Mouse (Mus musculus) neural tube, embryonic 13.5 days (tissue): ENCODE data around the gene Cxcl12. TPM values are rescaled to one million over a fixed set of nuclear protein-coding genes. Genes with fewer than 3 reads are reported as not detected.

Experiments used
- ATAC-seq: fragments of 200-750 bp; cut with Nextera tagmentation; 2 replicates; pipeline ENCODE4 v1.8.0; 2017; ENCODE audit warnings: low read depth, mild to moderate bottlenecking, moderate TSS enrichment, moderate library complexity
- H3K27ac ChIP-seq: fragments of 300-500 bp; sonication (generic); replicated peaks from 2 replicates; pipeline ENCODE4 v1.5.1; 2015; ENCODE audit warnings: moderate library complexity, mild to moderate bottlenecking, inconsistent platforms
- H3K27me3 ChIP-seq: fragments of 300-500 bp; sonication (generic); 2 replicates; pipeline ENCODE4 v1.6.1; 2015; ENCODE audit warnings: mild to moderate bottlenecking, inconsistent platforms
- H3K36me3 ChIP-seq: fragments of 300-500 bp; sonication (generic); 2 replicates; pipeline ENCODE4 v1.6.1; 2015; ENCODE audit warnings: mild to moderate bottlenecking, inconsistent platforms
- H3K4me1 ChIP-seq: fragments of 300-500 bp; sonication (generic); replicated peaks from 2 replicates; pipeline ENCODE4 v1.6.1; 2015; ENCODE audit warnings: inconsistent platforms
- H3K4me2 ChIP-seq: fragments of 300-500 bp; sonication (generic); 2 replicates; pipeline ENCODE4 v1.6.1; 2015; ENCODE audit warnings: inconsistent platforms, mild to moderate bottlenecking, moderate library complexity
- H3K4me3 ChIP-seq: fragments of 300-500 bp; sonication (generic); 2 replicates; pipeline ENCODE4 v1.5.1; 2015; ENCODE audit warnings: mild to moderate bottlenecking, inconsistent platforms
- H3K9ac ChIP-seq: fragments of 300-500 bp; sonication (generic); 2 replicates; pipeline ENCODE4 v1.6.1; 2015; ENCODE audit warnings: moderate library complexity, mild to moderate bottlenecking, inconsistent platforms
- H3K9me3 ChIP-seq: fragments of 300-500 bp; sonication (generic); 2 replicates; pipeline ENCODE4 v1.6.1; 2016; ENCODE audit warnings: inconsistent platforms
- WGBS: fragments of 180-500 bp; shearing (Covaris S2); methylation state at CpG from one replicate; pipeline ENCODE4 v1.1.7; 2015; 5-methylcytosine and 5-hydroxymethylcytosine counted together
- polyA plus RNA-seq: library from polyadenylated mRNA; unstranded; fragments of >200 nt; fragmentation: Nextera tagmentation; extraction: Ambion mirVana; gene quantifications from 2 replicates; pipeline ENCODE4 v1.2.1, GENCODE M21; 2015

Gene Cxcl12
- polyA plus RNA-seq, result 54.5 and 64.0 TPM in 2 replicates

DNA sequence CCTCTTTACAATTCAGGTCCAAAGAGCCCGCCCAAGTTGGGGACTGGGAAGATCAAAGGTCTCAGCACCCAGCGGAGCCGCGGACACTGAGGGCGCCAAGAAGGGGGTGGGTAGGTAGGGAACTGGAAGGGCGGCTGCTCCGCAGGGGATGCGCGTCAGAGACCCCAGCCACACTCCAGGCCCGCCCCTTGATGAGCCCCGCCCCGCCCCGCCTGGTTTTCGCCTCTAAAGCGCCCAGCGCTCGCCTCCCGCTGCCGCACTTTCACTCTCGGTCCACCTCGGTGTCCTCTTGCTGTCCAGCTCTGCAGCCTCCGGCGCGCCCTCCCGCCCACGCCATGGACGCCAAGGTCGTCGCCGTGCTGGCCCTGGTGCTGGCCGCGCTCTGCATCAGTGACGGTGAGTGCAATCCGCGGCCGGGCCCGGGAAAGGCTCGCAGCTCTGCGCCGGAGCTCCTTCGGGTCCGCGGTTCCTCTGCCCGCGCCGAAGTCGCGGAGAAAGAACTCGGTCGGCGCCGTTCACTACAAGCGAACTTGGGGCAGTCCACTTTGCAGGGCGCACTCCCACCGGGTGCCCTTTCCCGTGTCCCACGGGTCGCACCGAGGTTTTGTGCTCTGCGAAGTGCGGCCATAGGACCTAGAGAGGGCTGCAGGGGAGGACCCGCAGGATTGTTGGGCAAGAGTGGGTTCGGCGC, at the start of gene Cxcl12:
Cxcl12 (plus strand) TSS at position 215 of the 691 bp plus-strand sequence.
- ATAC-seq, result peak; percentile 52
- Histone ChIP-seq H3K36me3 (no peaks in the 10 kb centered on the region), H3K27me3 (peaks cover 86% of the 10 kb centered on the region), H3K27ac (no peak within 1 kb of the TSS), H3K4me1 (peaks cover 28% of the 10 kb centered on the region), H3K4me2 (peak within 1 kb of the TSS; percentile 88), H3K9me3 (no peaks in the 10 kb centered on the region), H3K9ac (peak within 1 kb of the TSS; percentile 70), H3K4me3 (peak within 1 kb of the TSS; percentile 53)
- under 1% methylated on average over 57 of the region's 64 CpGs for WGBS

DNA sequence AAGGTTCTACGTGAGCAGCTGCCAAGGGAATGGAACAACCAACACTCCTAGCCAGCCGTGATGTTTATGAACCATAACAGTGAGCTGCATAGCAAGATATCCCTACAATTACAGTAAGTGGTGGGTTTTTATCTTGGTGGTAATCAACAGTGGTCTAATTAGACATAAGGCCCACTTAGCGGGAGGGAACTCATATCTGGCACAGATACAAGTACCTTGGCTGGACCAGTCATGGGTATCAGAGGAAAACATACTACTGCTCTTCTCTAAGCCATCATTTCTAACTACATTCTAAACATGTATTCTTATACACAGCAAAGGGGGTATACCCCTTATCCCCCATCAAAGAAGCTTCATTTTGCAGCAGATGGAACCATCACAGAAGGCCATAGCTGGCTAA, 46.3 kb upstream of the Cxcl12 start:
- Histone ChIP-seq H3K27ac (no peak overlapping the region), H3K36me3 (no peaks in the 10 kb centered on the region), H3K9me3 (no peaks in the 10 kb centered on the region), H3K4me3 (no peak overlapping the region), H3K4me2 (no peak overlapping the region), H3K27me3 (no peaks in the 10 kb centered on the region), H3K4me1 (no peaks in the 10 kb centered on the region), H3K9ac (no peak overlapping the region)
- no peak for ATAC-seq
- 83% methylated on average over 3 of the region's 3 CpGs for WGBS

DNA sequence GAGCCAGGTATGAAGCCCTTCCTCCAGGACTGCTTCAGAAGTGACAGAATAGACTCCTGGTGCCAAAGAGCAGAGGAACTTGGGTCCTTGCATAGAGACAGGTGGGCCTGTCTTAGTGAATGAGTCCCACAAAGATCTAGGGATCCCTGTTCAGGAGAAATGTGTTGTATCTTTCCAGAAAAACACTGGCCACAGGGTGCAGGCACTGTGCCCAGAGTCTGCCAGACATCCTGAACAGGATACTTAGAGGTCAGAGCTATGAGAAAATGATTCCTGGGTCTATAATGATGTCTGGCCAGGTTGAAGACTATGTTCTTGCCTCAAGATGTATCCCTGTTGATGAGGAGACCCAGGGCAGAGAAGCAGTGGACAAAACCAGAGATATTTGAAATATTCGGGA, 42.0 kb upstream of the Cxcl12 start:
- Histone ChIP-seq H3K4me3 (no peak overlapping the region), H3K9ac (no peak overlapping the region), H3K9me3 (no peaks in the 10 kb centered on the region), H3K4me2 (no peak overlapping the region), H3K36me3 (no peaks in the 10 kb centered on the region), H3K4me1 (peaks cover 23% of the 10 kb centered on the region), H3K27ac (no peak overlapping the region), H3K27me3 (no peaks in the 10 kb centered on the region)
- no peak for ATAC-seq
- WGBS, result 91% methylated on average over 1 of the region's 1 CpGs

DNA sequence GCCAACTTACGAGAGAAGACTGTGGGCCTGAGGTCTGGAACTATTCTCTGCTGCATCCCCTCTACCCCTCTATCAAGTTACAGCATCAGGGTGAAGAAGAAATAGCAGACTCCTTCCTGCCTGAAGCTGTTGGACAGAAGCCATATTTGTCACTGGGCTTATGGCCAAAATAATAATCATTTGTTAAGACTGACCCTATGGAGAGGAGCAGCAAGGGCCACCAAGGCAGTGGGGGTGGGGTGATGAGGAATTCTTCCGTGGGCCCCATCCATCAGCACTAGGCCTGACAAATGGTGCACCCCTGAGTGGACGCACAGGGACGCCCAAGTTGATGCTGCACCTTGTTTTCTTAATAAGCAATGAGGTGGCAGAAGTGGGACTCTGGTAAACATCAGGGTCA, 38.9 kb upstream of the Cxcl12 start:
- ATAC-seq, result no peak
- H3K27me3 ChIP-seq, result no peaks in the 10 kb centered on the region
- no peaks in the 10 kb centered on the region for H3K36me3 ChIP-seq
- H3K9me3 ChIP-seq, result no peaks in the 10 kb centered on the region
- no peak overlapping the region for H3K27ac ChIP-seq
- WGBS, result 63% methylated on average over 4 of the region's 4 CpGs
- no peak overlapping the region for H3K4me2 ChIP-seq
- H3K4me3 ChIP-seq, result no peak overlapping the region
- H3K4me1 ChIP-seq, result peaks cover 30% of the 10 kb centered on the region
- no peak overlapping the region for H3K9ac ChIP-seq

DNA sequence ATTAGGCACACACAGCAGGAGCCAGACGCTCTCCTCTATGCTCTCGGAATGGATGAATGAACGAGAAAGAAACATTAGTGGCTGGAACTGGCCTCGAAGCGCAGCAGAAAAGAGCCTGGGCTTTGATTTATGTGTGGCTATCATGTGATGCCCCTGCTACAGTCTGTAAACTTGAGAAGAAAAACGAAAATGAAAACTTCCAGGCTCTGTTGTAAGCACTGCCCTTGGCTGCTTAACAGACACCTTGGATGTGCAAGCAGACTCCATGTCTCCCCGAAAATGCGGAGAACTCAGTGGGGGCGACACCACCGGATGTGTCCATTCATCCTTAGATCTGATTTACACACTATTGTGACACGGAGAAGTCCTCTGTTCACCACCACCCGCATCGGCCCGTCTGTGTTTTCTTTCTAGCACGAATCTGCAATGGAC, 37.6 kb upstream of the Cxcl12 start:
- Histone ChIP-seq H3K9ac (peak overlapping the region; percentile 44), H3K27ac (peak overlapping the region; percentile 20; the same call in 1 of the 2 replicates), H3K36me3 (no peaks in the 10 kb centered on the region), H3K27me3 (no peaks in the 10 kb centered on the region), H3K9me3 (no peaks in the 10 kb centered on the region), H3K4me3 (peak overlapping the region; percentile 23), H3K4me1 (peaks cover 30% of the 10 kb centered on the region), H3K4me2 (peak overlapping the region; percentile 50)
- 0 out of 2 replicates have a peak, but pooled peaks have one; percentile 23 for ATAC-seq
- 13% methylated on average over 15 of the region's 15 CpGs for WGBS

DNA sequence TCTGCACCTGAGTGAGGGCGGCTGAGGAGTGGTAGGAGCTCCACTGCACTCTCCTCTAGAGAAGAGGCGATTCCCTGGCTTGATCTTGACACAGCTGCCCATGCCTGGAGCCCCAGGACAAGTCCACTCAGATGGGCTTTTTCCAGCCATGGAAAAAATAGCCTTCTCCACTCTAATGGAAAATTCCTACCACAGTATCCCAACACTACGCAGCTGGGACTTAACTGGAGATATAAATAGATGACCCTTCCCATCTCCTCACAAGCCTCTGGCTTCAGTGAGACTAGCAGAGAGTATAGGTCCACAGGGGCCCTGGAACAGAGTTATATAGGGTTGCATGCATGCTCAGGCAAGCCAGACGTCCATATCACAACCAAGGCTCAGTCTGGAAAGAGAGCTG, 33.8 kb upstream of the Cxcl12 start:
- Histone ChIP-seq H3K36me3 (no peaks in the 10 kb centered on the region), H3K4me3 (no peak overlapping the region), H3K4me1 (peaks cover 24% of the 10 kb centered on the region), H3K4me2 (no peak overlapping the region), H3K9ac (no peak overlapping the region), H3K27me3 (no peaks in the 10 kb centered on the region), H3K9me3 (no peaks in the 10 kb centered on the region), H3K27ac (no peak overlapping the region)
- 83% methylated on average over 4 of the region's 4 CpGs for WGBS
- ATAC-seq, result no peak

DNA sequence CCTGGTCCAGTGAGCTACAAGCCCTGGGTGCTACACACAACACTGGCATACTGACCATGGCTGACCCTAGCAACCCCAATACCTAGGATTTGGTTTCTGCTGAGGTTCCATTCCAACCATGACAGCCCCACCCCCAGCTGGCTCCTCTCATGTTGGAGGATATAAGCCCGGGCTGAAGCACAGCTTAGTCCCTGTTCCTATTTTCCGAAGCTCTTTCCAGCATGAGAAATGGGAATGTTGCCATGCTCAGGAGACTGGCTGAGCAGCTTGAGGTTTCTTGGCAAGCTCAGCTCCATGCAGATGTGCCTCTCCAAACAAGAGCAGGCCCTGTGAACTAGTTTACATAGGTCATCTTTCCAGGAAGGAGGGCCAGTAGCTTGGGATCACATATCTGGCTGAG, 30.6 kb upstream of the Cxcl12 start:
- 84% methylated on average over 2 of the region's 2 CpGs for WGBS
- no peak for ATAC-seq
- Histone ChIP-seq H3K4me1 (no peaks in the 10 kb centered on the region), H3K27ac (no peak overlapping the region), H3K4me3 (no peak overlapping the region), H3K36me3 (no peaks in the 10 kb centered on the region), H3K27me3 (no peaks in the 10 kb centered on the region), H3K9me3 (no peaks in the 10 kb centered on the region), H3K4me2 (no peak overlapping the region), H3K9ac (no peak overlapping the region)

DNA sequence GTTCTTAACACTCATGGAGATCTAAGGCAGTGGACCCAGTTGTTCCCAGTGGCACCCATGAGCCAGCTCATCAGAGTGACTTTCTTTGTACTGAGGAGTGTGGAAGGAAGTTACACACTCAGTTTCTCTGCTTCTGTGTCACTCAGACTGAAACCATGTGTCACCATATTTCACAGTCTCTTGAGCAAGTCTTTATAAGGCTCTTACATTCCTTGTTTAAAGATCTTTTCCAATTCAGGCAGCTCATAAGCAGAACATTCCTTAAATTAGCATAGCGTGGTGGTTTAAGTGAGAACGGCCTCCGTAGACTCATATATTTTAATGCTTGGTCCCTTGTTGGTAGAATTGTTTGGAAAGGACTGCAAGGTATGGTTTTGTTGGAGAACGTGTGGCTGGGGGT, 27.4 kb upstream of the Cxcl12 start:
- H3K27ac ChIP-seq, result no peak overlapping the region
- ATAC-seq, result no peak

DNA sequence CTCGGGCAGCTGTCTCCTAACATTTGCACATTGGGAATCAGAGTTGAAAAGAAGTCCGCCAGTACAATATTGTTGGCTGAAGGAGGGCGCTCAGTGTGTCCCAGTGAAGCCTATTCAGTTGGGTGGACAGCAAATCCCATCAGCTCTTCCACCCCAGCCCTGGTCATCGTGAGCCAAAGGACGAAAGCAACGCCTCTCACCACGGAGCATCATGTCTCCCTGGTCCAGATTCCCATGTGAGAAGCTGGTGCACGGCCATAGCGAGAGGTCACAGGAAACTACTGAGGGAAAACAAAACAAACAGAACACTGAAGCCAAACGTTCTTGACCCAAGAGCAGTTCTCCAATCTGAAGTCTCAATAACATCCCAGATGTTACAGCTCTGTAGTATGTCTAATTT, 21.4 kb upstream of the Cxcl12 start:
- no peak for ATAC-seq
- H3K9me3 ChIP-seq, result no peaks in the 10 kb centered on the region
- H3K4me3 ChIP-seq, result no peak overlapping the region
- no peaks in the 10 kb centered on the region for H3K4me1 ChIP-seq
- no peaks in the 10 kb centered on the region for H3K36me3 ChIP-seq
- no peaks in the 10 kb centered on the region for H3K27me3 ChIP-seq
- 85% methylated on average over 10 of the region's 10 CpGs for WGBS
- H3K9ac ChIP-seq, result no peak overlapping the region
- no peak overlapping the region for H3K4me2 ChIP-seq
- H3K27ac ChIP-seq, result no peak overlapping the region

More for the DNA sequence above, 27.4 kb upstream of the Cxcl12 start:
- no peak overlapping the region for H3K9ac ChIP-seq
- H3K4me2 ChIP-seq, result no peak overlapping the region
- H3K27me3 ChIP-seq, result no peaks in the 10 kb centered on the region
- no peak overlapping the region for H3K4me3 ChIP-seq
- WGBS, result 83% methylated on average over 4 of the region's 4 CpGs
- H3K36me3 ChIP-seq, result no peaks in the 10 kb centered on the region
- no peaks in the 10 kb centered on the region for H3K4me1 ChIP-seq
- no peaks in the 10 kb centered on the region for H3K9me3 ChIP-seq

DNA sequence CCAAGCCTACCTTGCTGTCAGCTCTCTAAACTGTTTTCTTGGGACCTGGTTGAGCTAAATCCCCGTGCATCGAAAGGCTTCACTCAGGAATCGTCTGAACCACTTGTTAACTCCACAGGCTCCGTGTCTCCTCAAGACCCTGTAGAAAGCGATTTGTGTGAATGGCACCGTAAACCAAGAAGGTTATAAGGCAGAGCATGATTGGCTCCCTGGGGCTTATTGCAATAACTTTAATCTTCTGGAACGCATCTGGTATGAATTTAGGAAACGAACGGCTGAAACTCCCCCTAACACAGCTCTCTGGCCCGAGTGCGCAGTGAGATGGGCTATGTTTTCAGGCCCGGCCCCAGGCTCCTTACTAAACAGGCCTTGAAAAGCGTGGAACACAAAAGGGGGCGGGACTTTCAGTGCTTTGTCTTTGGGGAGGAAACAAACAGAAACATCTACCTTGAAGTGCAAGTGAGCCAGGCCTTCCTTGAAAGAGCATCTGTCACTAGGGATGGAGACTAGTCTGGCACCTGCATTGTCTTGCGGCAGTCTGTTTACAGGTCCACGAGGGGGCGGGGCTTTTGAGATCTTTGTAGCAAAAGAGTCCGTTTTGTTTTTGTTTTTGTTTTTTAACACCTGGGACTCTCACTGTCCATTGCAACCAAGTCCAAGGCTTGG, 16.7 kb upstream of the Cxcl12 start:
- Histone ChIP-seq H3K27me3 (peaks cover 3% of the 10 kb centered on the region; the same call in 1 of the 2 replicates), H3K4me3 (no peak overlapping the region), H3K9me3 (no peaks in the 10 kb centered on the region), H3K9ac (no peak overlapping the region), H3K4me1 (0 out of 2 replicates have a peak, but pooled peaks cover 4% of the 10 kb centered on the region), H3K4me2 (no peak overlapping the region), H3K27ac (no peak overlapping the region), H3K36me3 (no peaks in the 10 kb centered on the region)
- no peak for ATAC-seq
- WGBS, result 12% methylated on average over 18 of the region's 18 CpGs

DNA sequence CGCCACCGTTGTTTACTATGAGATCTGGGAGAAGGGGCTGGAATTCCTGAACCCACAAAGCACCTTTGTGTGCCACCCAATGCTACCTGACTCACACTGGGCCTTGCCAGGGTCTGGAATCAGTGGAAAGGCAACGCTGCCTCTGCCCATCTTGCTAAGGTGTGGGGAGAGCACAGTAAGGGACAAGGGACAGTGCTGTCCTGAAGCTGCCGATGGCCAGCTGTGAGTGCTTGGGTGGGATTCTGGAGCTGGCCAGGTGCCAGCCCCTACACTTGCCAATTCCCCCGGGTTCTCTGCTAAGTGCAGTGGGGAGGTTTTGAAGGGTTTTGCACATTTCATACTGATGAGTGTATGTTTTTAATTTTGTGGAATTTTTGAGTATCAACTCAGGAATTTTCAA, 15.3 kb upstream of the Cxcl12 start:
- Histone ChIP-seq H3K4me1 (0 out of 2 replicates have a peak, but pooled peaks cover 4% of the 10 kb centered on the region), H3K27ac (no peak overlapping the region), H3K4me3 (no peak overlapping the region), H3K36me3 (no peaks in the 10 kb centered on the region), H3K4me2 (no peak overlapping the region), H3K9ac (no peak overlapping the region), H3K27me3 (peaks cover 3% of the 10 kb centered on the region; the same call in 1 of the 2 replicates), H3K9me3 (no peaks in the 10 kb centered on the region)
- no peak for ATAC-seq
- 71% methylated on average over 5 of the region's 5 CpGs for WGBS

DNA sequence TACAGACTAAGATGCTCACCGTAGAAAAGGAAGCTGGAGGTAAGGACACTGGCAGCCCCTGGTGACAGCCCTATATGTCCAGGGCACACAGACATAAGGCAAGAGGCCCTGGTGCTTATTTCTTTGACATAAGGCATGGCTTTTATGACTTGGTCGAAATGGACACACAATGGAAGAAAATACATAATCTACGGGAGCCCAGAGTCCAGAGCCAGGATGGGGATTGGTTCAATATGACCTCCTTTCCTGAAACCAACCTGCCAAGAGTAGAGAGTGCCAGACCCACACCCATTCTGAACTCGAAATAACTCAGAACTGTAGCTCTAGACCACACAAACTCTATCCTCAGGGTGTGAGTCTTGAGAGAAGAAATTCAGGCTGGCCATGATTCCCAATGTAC, 11.5 kb upstream of the Cxcl12 start:
- no peak overlapping the region for H3K27ac ChIP-seq
- H3K9me3 ChIP-seq, result no peaks in the 10 kb centered on the region
- no peak for ATAC-seq
- H3K4me1 ChIP-seq, result peaks cover 14% of the 10 kb centered on the region
- 74% methylated on average over 4 of the region's 4 CpGs for WGBS
- H3K9ac ChIP-seq, result no peak overlapping the region
- no peaks in the 10 kb centered on the region for H3K36me3 ChIP-seq
- no peak overlapping the region for H3K4me2 ChIP-seq
- H3K4me3 ChIP-seq, result no peak overlapping the region
- H3K27me3 ChIP-seq, result peaks cover 3% of the 10 kb centered on the region; the same call in 1 of the 2 replicates
